Mouse (Mus musculus): ENCODE results near the gene Oas1d. TPM values are rescaled to one million over a fixed set of nuclear protein-coding genes. Genes with fewer than 3 reads are reported as not detected.
"Not testable (repeated sequence)": the region's sequence is repeated elsewhere in the genome, so short reads cannot be mapped to it uniquely, and the experiment has no call there.

The Oas1d gene
- polyA plus RNA-seq, 1 experiment from 2014 or later = not detected

DNA sequence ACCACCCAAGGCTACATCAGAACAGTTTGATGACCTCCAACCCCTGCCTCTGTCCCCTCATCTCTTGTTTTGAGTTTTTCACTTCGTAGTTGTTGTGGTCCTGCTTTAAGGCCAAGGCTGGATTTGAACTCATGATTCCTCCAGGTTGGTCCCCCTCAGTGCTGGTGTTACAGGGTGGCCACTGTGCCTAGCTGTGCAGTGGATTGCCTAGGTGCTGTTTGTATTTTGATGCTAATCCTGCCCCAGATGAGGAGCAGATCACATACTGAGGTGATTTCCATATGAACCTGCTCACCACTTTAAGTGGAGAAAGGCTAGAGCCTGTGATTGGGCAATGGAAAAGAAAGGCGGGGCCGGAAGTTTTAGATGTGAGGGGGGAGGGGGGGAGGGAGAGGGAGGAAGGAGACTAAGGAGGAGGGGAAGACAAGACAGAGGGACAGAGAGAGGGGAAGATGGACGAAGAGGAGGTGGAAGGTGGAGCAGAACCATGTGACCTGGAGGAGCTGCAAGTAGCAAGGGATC is 26.0 kb upstream of the Oas1d start:
- not testable (repeated sequence) for H3K27me3 ChIP-seq (replicated peaks); H3K36me3 ChIP-seq; ATAC-seq (ENCODE audit: low FRiP score); H3K27ac ChIP-seq (replicated peaks); H3K4me1 ChIP-seq; H3K4me2 ChIP-seq; H3K9me3 ChIP-seq (replicated peaks); H3K4me3 ChIP-seq (replicated peaks); H3K9ac ChIP-seq (replicated peaks)
- 34% methylated on average over 4 of the region's 4 CpGs for WGBS

DNA sequence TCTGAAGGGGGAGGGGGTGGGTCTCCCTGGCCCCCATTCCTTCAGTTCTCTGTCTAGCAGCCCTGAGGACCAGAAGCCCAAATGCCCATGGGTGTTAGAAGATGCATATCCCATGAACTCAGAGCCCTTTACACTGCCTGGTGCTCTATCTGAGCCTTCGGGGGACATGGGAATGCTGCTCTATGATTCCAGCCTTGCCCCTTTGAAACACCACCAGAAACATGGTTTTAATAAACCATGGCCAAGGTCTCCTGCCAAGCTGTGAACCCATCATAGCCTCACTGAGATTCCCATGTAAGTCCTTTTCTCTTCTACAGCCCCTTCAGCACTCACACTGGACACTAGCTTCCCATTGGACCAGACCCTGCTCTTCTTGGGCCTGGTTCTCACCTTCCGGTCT is 24.3 kb upstream of the Oas1d start:
- no peak overlapping the region for H3K27ac ChIP-seq (replicated peaks)
- H3K9me3 ChIP-seq (replicated peaks) = no peaks in the 10 kb centered on the region
- no peak overlapping the region for H3K4me2 ChIP-seq
- H3K27me3 ChIP-seq (replicated peaks) = no peaks in the 10 kb centered on the region
- no peak overlapping the region for H3K9ac ChIP-seq (replicated peaks)
- ATAC-seq (ENCODE audit: low FRiP score) = no peak
- 88% methylated on average over 2 of the region's 2 CpGs for WGBS
- no peaks in the 10 kb centered on the region for H3K4me1 ChIP-seq
- H3K4me3 ChIP-seq (replicated peaks) = no peak overlapping the region
- no peaks in the 10 kb centered on the region for H3K36me3 ChIP-seq

- H3K9ac ChIP-seq (replicated peaks) = no peak overlapping the region
- H3K9me3 ChIP-seq (replicated peaks) = no peaks in the 10 kb centered on the region
- H3K36me3 ChIP-seq = no peaks in the 10 kb centered on the region
- H3K4me3 ChIP-seq (replicated peaks) = no peak overlapping the region
- no peak for ATAC-seq (ENCODE audit: low FRiP score)
- H3K4me1 ChIP-seq = no peaks in the 10 kb centered on the region
- no peaks in the 10 kb centered on the region for H3K27me3 ChIP-seq (replicated peaks)
- WGBS = 54% methylated on average over 3 of the region's 3 CpGs
- no peak overlapping the region for H3K27ac ChIP-seq (replicated peaks)
- H3K4me2 ChIP-seq = no peak overlapping the region
Measured at GRCm38 (mm10) chr5:120890991-120891390, 23.3 kb upstream of the Oas1d start.

GRCm38 (mm10) chr5:120891566-120892242 is 22.6 kb upstream of the Oas1d start:
- WGBS = 83% methylated on average over 2 of the region's 2 CpGs

GRCm38 (mm10) chr5:120892243-120892660 is 22.1 kb upstream of the Oas1d start:
- Histone ChIP-seq H3K4me1 (no peaks in the 10 kb centered on the region), H3K4me3 (replicated peaks) (no peak overlapping the region), H3K36me3 (no peaks in the 10 kb centered on the region), H3K9me3 (replicated peaks) (no peaks in the 10 kb centered on the region), H3K4me2 (no peak overlapping the region), H3K9ac (replicated peaks) (no peak overlapping the region), H3K27ac (replicated peaks) (no peak overlapping the region), H3K27me3 (replicated peaks) (no peaks in the 10 kb centered on the region)
- 67% methylated on average over 2 of the region's 2 CpGs for WGBS
- no peak for ATAC-seq (ENCODE audit: low FRiP score)

More at GRCm38 (mm10) chr5:120891566-120892242, 22.6 kb upstream of the Oas1d start:
- not testable (repeated sequence) for H3K4me3 ChIP-seq (replicated peaks); ATAC-seq (ENCODE audit: low FRiP score); H3K4me1 ChIP-seq; H3K27me3 ChIP-seq (replicated peaks); H3K9ac ChIP-seq (replicated peaks); H3K4me2 ChIP-seq; H3K36me3 ChIP-seq; H3K9me3 ChIP-seq (replicated peaks); H3K27ac ChIP-seq (replicated peaks)

DNA sequence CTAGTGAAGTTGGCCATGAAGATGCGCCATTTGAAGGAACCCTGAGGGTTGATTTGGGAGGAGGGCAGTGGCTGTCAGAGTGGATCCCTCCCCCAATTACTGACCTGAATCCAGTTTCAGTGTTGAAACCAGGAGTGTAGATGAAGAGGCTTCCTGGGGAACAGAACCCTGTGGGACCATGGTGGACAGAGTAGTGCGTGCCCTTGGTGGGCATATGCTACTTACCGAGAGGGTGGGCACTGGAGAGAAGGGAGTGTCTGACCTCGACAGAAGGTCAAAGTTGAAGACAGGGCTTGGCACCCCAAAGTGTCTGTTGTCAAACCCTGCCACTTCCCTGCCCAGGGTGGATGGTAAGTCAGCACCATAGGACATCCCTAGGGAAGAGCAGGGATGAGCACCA is 20.5 kb upstream of the Oas1d start:
- not testable (repeated sequence) for H3K27ac ChIP-seq (replicated peaks); ATAC-seq (ENCODE audit: low FRiP score); H3K4me2 ChIP-seq; H3K4me1 ChIP-seq; H3K9me3 ChIP-seq (replicated peaks); H3K27me3 ChIP-seq (replicated peaks); H3K4me3 ChIP-seq (replicated peaks); H3K36me3 ChIP-seq; H3K9ac ChIP-seq (replicated peaks)
- whole genome bisulfite sequencing = 91% methylated on average over 4 of the region's 4 CpGs

GRCm38 (mm10) chr5:120894692-120895091 is 19.6 kb upstream of the Oas1d start:
- H3K4me3 ChIP-seq (replicated peaks); ATAC-seq (ENCODE audit: low FRiP score); H3K27me3 ChIP-seq (replicated peaks); H3K27ac ChIP-seq (replicated peaks); H3K36me3 ChIP-seq; H3K9me3 ChIP-seq (replicated peaks); H3K9ac ChIP-seq (replicated peaks); H3K4me1 ChIP-seq; H3K4me2 ChIP-seq: not testable (repeated sequence)
- 84% methylated on average over 2 of the region's 2 CpGs for WGBS

GRCm38 (mm10) chr5:120895231-120895900 is 19.0 kb upstream of the Oas1d start:
- H3K9me3 ChIP-seq (replicated peaks) = 0 out of 2 replicates have a peak, but pooled peaks cover 5% of the 10 kb centered on the region
- no peak for ATAC-seq (ENCODE audit: low FRiP score)
- H3K4me1 ChIP-seq = no peaks in the 10 kb centered on the region
- WGBS = 80% methylated on average over 11 of the region's 11 CpGs
- H3K27ac ChIP-seq (replicated peaks) = no peak overlapping the region
- H3K9ac ChIP-seq (replicated peaks) = no peak overlapping the region
- no peaks in the 10 kb centered on the region for H3K36me3 ChIP-seq
- no peak overlapping the region for H3K4me3 ChIP-seq (replicated peaks)
- no peak overlapping the region for H3K4me2 ChIP-seq
- no peaks in the 10 kb centered on the region for H3K27me3 ChIP-seq (replicated peaks)

- 85% methylated on average over 6 of the region's 6 CpGs for WGBS
- Histone ChIP-seq H3K4me1 (no peaks in the 10 kb centered on the region), H3K4me3 (replicated peaks) (no peak overlapping the region), H3K36me3 (no peaks in the 10 kb centered on the region), H3K9me3 (replicated peaks) (0 out of 2 replicates have a peak, but pooled peaks cover 5% of the 10 kb centered on the region), H3K27me3 (replicated peaks) (no peaks in the 10 kb centered on the region), H3K9ac (replicated peaks) (no peak overlapping the region), H3K27ac (replicated peaks) (no peak overlapping the region), H3K4me2 (no peak overlapping the region)
- ATAC-seq (ENCODE audit: low FRiP score) = no peak
Measured at GRCm38 (mm10) chr5:120898307-120898706, 16.0 kb upstream of the Oas1d start.

DNA sequence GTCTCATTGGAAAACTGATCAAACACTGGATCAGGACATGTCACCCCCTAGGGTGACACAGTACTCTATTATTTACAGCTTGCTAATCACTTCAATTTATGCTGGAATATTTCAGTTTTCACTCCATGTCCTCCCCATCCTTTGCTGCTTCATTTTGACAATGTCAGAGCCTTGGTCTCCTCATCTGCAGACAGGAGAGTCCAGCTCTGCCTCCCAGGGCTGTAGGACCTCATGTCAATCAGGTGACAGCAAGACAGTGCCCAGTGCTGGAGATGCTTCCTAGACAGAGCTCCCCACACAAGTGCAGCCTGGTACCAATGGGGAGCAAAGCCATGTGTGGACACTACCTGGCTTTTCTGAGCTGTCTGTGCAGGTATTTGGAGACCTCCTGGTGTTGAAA is 15.6 kb upstream of the Oas1d start:
- Histone ChIP-seq H3K36me3 (no peaks in the 10 kb centered on the region), H3K27me3 (replicated peaks) (no peaks in the 10 kb centered on the region), H3K9ac (replicated peaks) (no peak overlapping the region), H3K9me3 (replicated peaks) (0 out of 2 replicates have a peak, but pooled peaks cover 5% of the 10 kb centered on the region), H3K4me1 (no peaks in the 10 kb centered on the region), H3K4me3 (replicated peaks) (no peak overlapping the region), H3K4me2 (no peak overlapping the region), H3K27ac (replicated peaks) (no peak overlapping the region)
- no peak for ATAC-seq (ENCODE audit: low FRiP score)

DNA sequence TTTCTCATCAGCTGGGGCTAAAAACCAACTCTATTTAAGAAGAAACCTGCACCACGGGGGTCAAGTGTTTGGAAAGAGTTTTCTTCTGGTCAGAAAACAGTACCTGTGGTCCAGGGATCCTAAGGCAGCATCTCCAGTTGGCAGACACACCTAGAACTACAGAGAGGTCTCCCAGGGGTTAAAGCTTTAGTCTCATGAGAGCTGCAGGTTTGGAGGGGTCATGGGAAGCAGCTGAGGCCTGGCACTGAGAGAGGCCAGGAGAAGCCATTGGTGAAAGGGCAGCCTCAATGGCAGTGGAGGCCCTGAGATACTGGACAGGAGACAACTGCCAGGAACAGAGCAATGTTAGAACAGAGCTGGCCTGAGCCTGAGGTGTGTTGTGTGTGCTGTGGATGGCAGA is 13.7 kb upstream of the Oas1d start:
- no peak overlapping the region for H3K4me3 ChIP-seq (replicated peaks)
- H3K36me3 ChIP-seq = no peaks in the 10 kb centered on the region
- no peak overlapping the region for H3K27ac ChIP-seq (replicated peaks)
- no peaks in the 10 kb centered on the region for H3K27me3 ChIP-seq (replicated peaks)
- no peak overlapping the region for H3K9ac ChIP-seq (replicated peaks)
- H3K4me2 ChIP-seq = no peak overlapping the region
- 0 out of 2 replicates have a peak, but pooled peaks cover 5% of the 10 kb centered on the region for H3K9me3 ChIP-seq (replicated peaks)
- no peaks in the 10 kb centered on the region for H3K4me1 ChIP-seq
- 75% methylated on average over 1 of the region's 1 CpGs for WGBS
- ATAC-seq (ENCODE audit: low FRiP score) = no peak

DNA sequence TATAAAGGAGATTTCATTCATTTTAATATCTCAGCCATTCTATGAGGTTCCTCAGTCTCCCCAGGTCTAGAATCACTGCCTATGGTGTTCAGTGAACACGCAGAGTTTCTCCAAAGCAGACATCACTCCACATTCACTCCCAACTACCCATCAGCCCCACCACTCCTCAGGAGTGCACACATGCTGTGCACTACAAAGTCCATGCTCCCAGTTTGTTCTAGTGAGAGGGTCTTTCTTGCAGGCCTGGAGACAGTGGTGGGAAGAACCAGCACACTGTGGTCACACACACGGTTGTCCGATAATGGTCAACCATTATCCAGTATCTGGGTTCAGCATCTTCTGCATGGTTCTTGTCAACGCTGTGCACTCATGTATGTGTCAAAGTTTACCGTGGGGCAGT is 12.3 kb upstream of the Oas1d start:
- no peaks in the 10 kb centered on the region for H3K36me3 ChIP-seq
- H3K9ac ChIP-seq (replicated peaks) = no peak overlapping the region
- no peak overlapping the region for H3K27ac ChIP-seq (replicated peaks)
- no peaks in the 10 kb centered on the region for H3K27me3 ChIP-seq (replicated peaks)
- ATAC-seq (ENCODE audit: low FRiP score) = no peak
- WGBS = 92% methylated on average over 5 of the region's 5 CpGs
- H3K4me3 ChIP-seq (replicated peaks) = no peak overlapping the region
- H3K4me1 ChIP-seq = no peaks in the 10 kb centered on the region
- H3K4me2 ChIP-seq = no peak overlapping the region
- 0 out of 2 replicates have a peak, but pooled peaks cover 5% of the 10 kb centered on the region for H3K9me3 ChIP-seq (replicated peaks)
